Mouse (Mus musculus) lung, embryonic 16.5 days (tissue): ENCODE measurements at regions not wholly inside any gene's neighbourhood (a gene's known extent, or its start where the extent isn't known, plus 50 kb on each side); places are given as distances from the start of the nearest gene placed in this dataset.

Experiments used
- ATAC-seq: fragments of 200-750 bp; cut with Nextera tagmentation; 2 replicates; pipeline ENCODE4 v1.8.0; 2017; ENCODE audit warnings: low read depth, mild to moderate bottlenecking, moderate library complexity
- H3K27ac ChIP-seq: fragments of 300-500 bp; sonication (generic); 2 replicates; pipeline ENCODE4 v1.5.1; 2014; ENCODE audit warnings: mild to moderate bottlenecking, control low read depth, low read length
- H3K27me3 ChIP-seq: fragments of 300-500 bp; sonication (generic); 2 replicates; pipeline ENCODE4 v1.6.1; 2014; ENCODE audit warnings: low read depth, low read length, mixed read lengths; ENCODE audit not compliant: control insufficient read depth, insufficient read depth
- H3K36me3 ChIP-seq: fragments of 300-500 bp; sonication (generic); 2 replicates; pipeline ENCODE4 v1.6.1; 2014; ENCODE audit warnings: low read length; ENCODE audit not compliant: control insufficient read depth, insufficient read depth
- H3K4me1 ChIP-seq: fragments of 300-500 bp; sonication (generic); replicated peaks from 2 replicates; pipeline ENCODE4 v1.6.1; 2014; ENCODE audit warnings: low read length, mixed read lengths; ENCODE audit not compliant: control insufficient read depth, insufficient read depth
- H3K4me2 ChIP-seq: fragments of 300-500 bp; sonication (generic); 2 replicates; pipeline ENCODE4 v1.6.1; 2014; ENCODE audit warnings: low read depth, low read length, control low read depth
- H3K4me3 ChIP-seq: fragments of 300-500 bp; sonication (generic); 2 replicates; pipeline ENCODE4 v1.5.1; 2014; ENCODE audit warnings: mild to moderate bottlenecking, low read length, control low read depth
- H3K9ac ChIP-seq: fragments of 300-500 bp; sonication (generic); 2 replicates; pipeline ENCODE4 v1.6.1; 2014; ENCODE audit warnings: low read length, control low read depth
- H3K9me3 ChIP-seq: fragments of 300-500 bp; sonication (generic); 2 replicates; pipeline ENCODE4 v1.6.1; 2016; ENCODE audit warnings: low read length; ENCODE audit not compliant: control insufficient read depth
- WGBS: fragments of 180-500 bp; shearing (Covaris S2); extraction: QIAGEN DNeasy Blood & Tissue Kit; methylation state at CpG from one replicate; pipeline ENCODE4 v1.1.7; 2014; 5-methylcytosine and 5-hydroxymethylcytosine counted together

GRCm38 (mm10) chr3:149623851-149624532, 633.6 kb upstream of the Adgrl2 start:
- ATAC-seq, result no peak
- Histone ChIP-seq H3K36me3 (no peaks in the 10 kb centered on the region), H3K9me3 (no peaks in the 10 kb centered on the region), H3K27ac (no peak overlapping the region), H3K9ac (no peak overlapping the region), H3K4me2 (no peak overlapping the region), H3K4me1 (no peaks in the 10 kb centered on the region), H3K4me3 (no peak overlapping the region), H3K27me3 (no peaks in the 10 kb centered on the region)
- 50% methylated on average over 4 of the region's 4 CpGs for WGBS

- Histone ChIP-seq H3K4me3 (no peak overlapping the region), H3K27me3 (no peaks in the 10 kb centered on the region), H3K9me3 (no peaks in the 10 kb centered on the region), H3K4me2 (no peak overlapping the region), H3K27ac (no peak overlapping the region), H3K36me3 (no peaks in the 10 kb centered on the region), H3K4me1 (no peaks in the 10 kb centered on the region), H3K9ac (no peak overlapping the region)
- ATAC-seq, result no peak
- 56% methylated on average over 5 of the region's 5 CpGs for WGBS
Measured at GRCm38 (mm10) chr3:149603865-149604264, 613.5 kb upstream of the Adgrl2 start.

GRCm38 (mm10) chr3:149601276-149601675, 610.9 kb upstream of the Adgrl2 start:
- H3K27ac ChIP-seq, result no peak overlapping the region
- H3K27me3 ChIP-seq, result no peaks in the 10 kb centered on the region
- no peak overlapping the region for H3K9ac ChIP-seq
- WGBS, result 37% methylated on average over 5 of the region's 5 CpGs
- no peak overlapping the region for H3K4me2 ChIP-seq
- H3K9me3 ChIP-seq, result no peaks in the 10 kb centered on the region
- H3K4me1 ChIP-seq, result no peaks in the 10 kb centered on the region
- ATAC-seq, result no peak
- no peak overlapping the region for H3K4me3 ChIP-seq
- no peaks in the 10 kb centered on the region for H3K36me3 ChIP-seq

- Histone ChIP-seq H3K4me1 (no peaks in the 10 kb centered on the region), H3K4me3 (no peak overlapping the region), H3K9ac (no peak overlapping the region), H3K36me3 (no peaks in the 10 kb centered on the region), H3K9me3 (no peaks in the 10 kb centered on the region), H3K27ac (no peak overlapping the region), H3K4me2 (no peak overlapping the region), H3K27me3 (no peaks in the 10 kb centered on the region)
- no peak for ATAC-seq
- 69% methylated on average over 4 of the region's 4 CpGs for WGBS
Measured at GRCm38 (mm10) chr3:149594470-149594869, 604.1 kb upstream of the Adgrl2 start.

GRCm38 (mm10) chr3:149585769-149586168, 595.4 kb upstream of the Adgrl2 start:
- H3K27ac ChIP-seq, result no peak overlapping the region
- 64% methylated on average over 2 of the region's 2 CpGs for WGBS
- H3K4me1 ChIP-seq, result no peaks in the 10 kb centered on the region
- H3K27me3 ChIP-seq, result no peaks in the 10 kb centered on the region
- H3K9me3 ChIP-seq, result no peaks in the 10 kb centered on the region
- ATAC-seq, result no peak
- H3K4me2 ChIP-seq, result no peak overlapping the region
- H3K4me3 ChIP-seq, result no peak overlapping the region
- no peaks in the 10 kb centered on the region for H3K36me3 ChIP-seq
- H3K9ac ChIP-seq, result no peak overlapping the region

GRCm38 (mm10) chr3:149581141-149581540, 590.8 kb upstream of the Adgrl2 start:
- Histone ChIP-seq H3K9ac (no peak overlapping the region), H3K36me3 (no peaks in the 10 kb centered on the region), H3K4me1 (no peaks in the 10 kb centered on the region), H3K4me2 (no peak overlapping the region), H3K27ac (no peak overlapping the region), H3K9me3 (no peaks in the 10 kb centered on the region), H3K27me3 (no peaks in the 10 kb centered on the region), H3K4me3 (no peak overlapping the region)
- ATAC-seq, result no peak
- 55% methylated on average over 3 of the region's 3 CpGs for WGBS

- Histone ChIP-seq H3K9ac (no peak overlapping the region), H3K4me1 (no peaks in the 10 kb centered on the region), H3K4me3 (no peak overlapping the region), H3K4me2 (no peak overlapping the region), H3K36me3 (no peaks in the 10 kb centered on the region), H3K27ac (no peak overlapping the region), H3K27me3 (no peaks in the 10 kb centered on the region), H3K9me3 (no peaks in the 10 kb centered on the region)
- no peak for ATAC-seq
- 66% methylated on average over 3 of the region's 3 CpGs for WGBS
Measured at GRCm38 (mm10) chr3:149575678-149576077, 585.3 kb upstream of the Adgrl2 start.

GRCm38 (mm10) chr3:149566853-149567252, 576.5 kb upstream of the Adgrl2 start:
- Histone ChIP-seq H3K27ac (no peak overlapping the region), H3K4me1 (no peaks in the 10 kb centered on the region), H3K27me3 (no peaks in the 10 kb centered on the region), H3K9me3 (no peaks in the 10 kb centered on the region), H3K4me3 (no peak overlapping the region), H3K36me3 (no peaks in the 10 kb centered on the region), H3K4me2 (no peak overlapping the region), H3K9ac (no peak overlapping the region)
- WGBS, result 77% methylated on average over 6 of the region's 6 CpGs
- no peak for ATAC-seq

- Histone ChIP-seq H3K27me3 (no peaks in the 10 kb centered on the region), H3K9me3 (no peaks in the 10 kb centered on the region), H3K27ac (no peak overlapping the region), H3K4me1 (0 out of 2 replicates have a peak, but pooled peaks cover 2% of the 10 kb centered on the region), H3K36me3 (no peaks in the 10 kb centered on the region), H3K9ac (no peak overlapping the region), H3K4me2 (no peak overlapping the region), H3K4me3 (no peak overlapping the region)
- no peak for ATAC-seq
- 83% methylated on average over 9 of the region's 9 CpGs for WGBS
Measured at GRCm38 (mm10) chr3:149550231-149550951, 560.0 kb upstream of the Adgrl2 start.
